Mouse (Mus musculus): ENCODE results near the gene Adamts16. TPM values are rescaled to one million over a fixed set of nuclear protein-coding genes. Genes with fewer than 3 reads are reported as not detected.
"Not testable (repeated sequence)": the region's sequence is repeated elsewhere in the genome, so short reads cannot be mapped to it uniquely, and the experiment has no call there.

Adamts16 gene
- polyA plus RNA-seq (2015; fragmentation: Nextera tagmentation; extraction: Ambion mirVana) = 1.7 and 1.9 TPM in 2 replicates

GRCm38 (mm10) chr13:70841421-70841904, at the start of gene Adamts16:
Gene Adamts16 (minus strand): TSS chr13:70841811.
- H3K4me1 ChIP-seq (replicated peaks) = peaks cover 5% of the 10 kb centered on the region; the same call in 1 of the 2 replicates
- H3K9me3 ChIP-seq = no peaks in the 10 kb centered on the region
- peak within 1 kb of the TSS; percentile 72 for H3K4me2 ChIP-seq (replicated peaks)
- H3K36me3 ChIP-seq = no peaks in the 10 kb centered on the region
- ATAC-seq = no peak; the same call in 1 of the 2 replicates
- H3K4me3 ChIP-seq (replicated peaks) = peak within 1 kb of the TSS; percentile 32
- H3K27me3 ChIP-seq (replicated peaks) = peaks cover 21% of the 10 kb centered on the region
- peak within 1 kb of the TSS; percentile 17; the same call in 1 of the 2 replicates for H3K9ac ChIP-seq
- H3K27ac ChIP-seq = no peak within 1 kb of the TSS
- 1% methylated on average over 18 of the region's 18 CpGs for WGBS

GRCm38 (mm10) chr13:70887136-70887535, 45.5 kb upstream of the Adamts16 start:
- no peak for ATAC-seq
- Histone ChIP-seq H3K9ac (no peak overlapping the region), H3K36me3 (no peaks in the 10 kb centered on the region), H3K4me1 (replicated peaks) (peaks cover 10% of the 10 kb centered on the region; the same call in 1 of the 2 replicates), H3K9me3 (no peaks in the 10 kb centered on the region), H3K4me3 (replicated peaks) (no peak overlapping the region), H3K27ac (no peak overlapping the region), H3K27me3 (replicated peaks) (no peaks in the 10 kb centered on the region), H3K4me2 (replicated peaks) (no peak overlapping the region)
- 83% methylated on average over 1 of the region's 1 CpGs for WGBS

- Histone ChIP-seq H3K9ac (no peak overlapping the region), H3K4me1 (replicated peaks) (peaks cover 10% of the 10 kb centered on the region; the same call in 1 of the 2 replicates), H3K27me3 (replicated peaks) (no peaks in the 10 kb centered on the region), H3K27ac (no peak overlapping the region), H3K9me3 (no peaks in the 10 kb centered on the region), H3K4me2 (replicated peaks) (no peak overlapping the region), H3K4me3 (replicated peaks) (no peak overlapping the region), H3K36me3 (no peaks in the 10 kb centered on the region)
- no peak for ATAC-seq
- WGBS = 72% methylated on average over 2 of the region's 2 CpGs
Measured at GRCm38 (mm10) chr13:70885006-70885405, 43.4 kb upstream of the Adamts16 start.

- Histone ChIP-seq H3K9me3 (no peaks in the 10 kb centered on the region), H3K4me2 (replicated peaks) (no peak overlapping the region; the same call in 1 of the 2 replicates), H3K9ac (no peak overlapping the region), H3K4me3 (replicated peaks) (no peak overlapping the region), H3K36me3 (no peaks in the 10 kb centered on the region), H3K27ac (no peak overlapping the region), H3K4me1 (replicated peaks) (peaks cover 10% of the 10 kb centered on the region; the same call in 1 of the 2 replicates), H3K27me3 (replicated peaks) (no peaks in the 10 kb centered on the region)
- 41% methylated on average over 12 of the region's 12 CpGs for WGBS
- ATAC-seq = peak; percentile 81
Measured at GRCm38 (mm10) chr13:70883891-70884890, 42.6 kb upstream of the Adamts16 start.

- 58% methylated on average over 2 of the region's 2 CpGs for WGBS
Measured at GRCm38 (mm10) chr13:70879971-70880370, 38.4 kb upstream of the Adamts16 start.

GRCm38 (mm10) chr13:70877550-70877913, 35.9 kb upstream of the Adamts16 start:
- no peaks in the 10 kb centered on the region for H3K9me3 ChIP-seq
- H3K36me3 ChIP-seq = no peaks in the 10 kb centered on the region
- H3K4me1 ChIP-seq (replicated peaks) = no peaks in the 10 kb centered on the region; the same call in 1 of the 2 replicates
- no peaks in the 10 kb centered on the region for H3K27me3 ChIP-seq (replicated peaks)
- 95% methylated on average over 1 of the region's 1 CpGs for WGBS
- no peak for ATAC-seq
- no peak overlapping the region for H3K27ac ChIP-seq
- no peak overlapping the region for H3K4me2 ChIP-seq (replicated peaks)
- H3K4me3 ChIP-seq (replicated peaks) = no peak overlapping the region
- no peak overlapping the region for H3K9ac ChIP-seq

More at GRCm38 (mm10) chr13:70879971-70880370, 38.4 kb upstream of the Adamts16 start:
- not testable (repeated sequence) for H3K27ac ChIP-seq; H3K9ac ChIP-seq; H3K4me2 ChIP-seq (replicated peaks); H3K27me3 ChIP-seq (replicated peaks); H3K4me1 ChIP-seq (replicated peaks); H3K36me3 ChIP-seq; H3K4me3 ChIP-seq (replicated peaks); H3K9me3 ChIP-seq
- peak; percentile 48 for ATAC-seq

- H3K9me3 ChIP-seq = no peaks in the 10 kb centered on the region
- H3K4me1 ChIP-seq (replicated peaks) = no peaks in the 10 kb centered on the region; the same call in 1 of the 2 replicates
- H3K9ac ChIP-seq = no peak overlapping the region
- no peak overlapping the region for H3K4me3 ChIP-seq (replicated peaks)
- 75% methylated on average over 10 of the region's 10 CpGs for WGBS
- no peaks in the 10 kb centered on the region for H3K27me3 ChIP-seq (replicated peaks)
- H3K27ac ChIP-seq = no peak overlapping the region
- ATAC-seq = no peak
- H3K36me3 ChIP-seq = no peaks in the 10 kb centered on the region
- H3K4me2 ChIP-seq (replicated peaks) = no peak overlapping the region
Measured at GRCm38 (mm10) chr13:70876648-70877549, 35.3 kb upstream of the Adamts16 start.

- no peaks in the 10 kb centered on the region; the same call in 1 of the 2 replicates for H3K4me1 ChIP-seq (replicated peaks)
- no peak overlapping the region for H3K27ac ChIP-seq
- no peak overlapping the region for H3K4me2 ChIP-seq (replicated peaks)
- H3K9me3 ChIP-seq = no peaks in the 10 kb centered on the region
- no peak overlapping the region for H3K9ac ChIP-seq
- no peak overlapping the region for H3K4me3 ChIP-seq (replicated peaks)
- H3K27me3 ChIP-seq (replicated peaks) = no peaks in the 10 kb centered on the region
- no peaks in the 10 kb centered on the region for H3K36me3 ChIP-seq
- WGBS = 73% methylated on average over 4 of the region's 4 CpGs
- no peak for ATAC-seq
Measured at GRCm38 (mm10) chr13:70875411-70875949, 33.9 kb upstream of the Adamts16 start.

GRCm38 (mm10) chr13:70874741-70875140, 33.1 kb upstream of the Adamts16 start:
- Histone ChIP-seq H3K36me3 (no peaks in the 10 kb centered on the region), H3K27ac (no peak overlapping the region), H3K4me3 (replicated peaks) (no peak overlapping the region), H3K4me2 (replicated peaks) (no peak overlapping the region), H3K9me3 (no peaks in the 10 kb centered on the region), H3K27me3 (replicated peaks) (no peaks in the 10 kb centered on the region), H3K4me1 (replicated peaks) (no peaks in the 10 kb centered on the region; the same call in 1 of the 2 replicates), H3K9ac (no peak overlapping the region)
- ATAC-seq = no peak

GRCm38 (mm10) chr13:70873851-70874250, 32.2 kb upstream of the Adamts16 start:
- not testable (repeated sequence) for ATAC-seq; H3K4me2 ChIP-seq (replicated peaks); H3K9ac ChIP-seq; H3K27me3 ChIP-seq (replicated peaks); H3K27ac ChIP-seq; H3K4me3 ChIP-seq (replicated peaks); H3K4me1 ChIP-seq (replicated peaks); H3K36me3 ChIP-seq; H3K9me3 ChIP-seq
- 58% methylated on average over 13 of the region's 13 CpGs for WGBS

GRCm38 (mm10) chr13:70871049-70871448, 29.4 kb upstream of the Adamts16 start:
- no peaks in the 10 kb centered on the region for H3K27me3 ChIP-seq (replicated peaks)
- no peak overlapping the region for H3K9ac ChIP-seq
- H3K4me2 ChIP-seq (replicated peaks) = no peak overlapping the region
- H3K27ac ChIP-seq = no peak overlapping the region
- H3K36me3 ChIP-seq = no peaks in the 10 kb centered on the region
- no peak for ATAC-seq
- no peaks in the 10 kb centered on the region; the same call in 1 of the 2 replicates for H3K4me1 ChIP-seq (replicated peaks)
- 69% methylated on average over 3 of the region's 3 CpGs for WGBS
- no peak overlapping the region for H3K4me3 ChIP-seq (replicated peaks)
- H3K9me3 ChIP-seq = no peaks in the 10 kb centered on the region

All from intestine, embryonic 15.5 days (tissue).